21 mouse cellular contexts compared by ENCODE assay signal in the genomic region with DNA sequence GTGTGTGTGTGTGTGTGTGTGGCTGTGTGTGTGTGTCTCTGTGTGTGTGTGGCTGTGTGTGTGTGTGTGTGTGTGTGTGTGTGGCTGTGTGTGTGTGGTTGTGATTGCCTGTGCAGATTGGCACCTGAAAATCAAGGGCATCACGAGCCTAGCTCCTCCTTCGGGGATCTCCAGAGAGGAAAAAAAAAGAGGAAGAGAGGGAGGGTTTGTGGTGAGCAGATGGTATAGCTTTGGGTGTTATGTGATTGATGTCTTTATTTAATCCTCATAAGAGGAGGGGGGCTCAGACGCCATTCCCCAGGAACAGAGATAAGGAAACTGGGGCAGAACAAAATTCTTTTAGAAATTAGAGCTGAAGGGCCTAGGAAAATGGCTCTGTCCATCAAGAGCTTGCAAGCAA. TPM values are rescaled to one million over a fixed set of nuclear protein-coding genes. Genes with fewer than 3 reads are reported as not detected.
DNase-seq lines count a peak whose midpoint lies in the region; ATAC-seq and TF ChIP-seq lines count a peak whose summit lies in the region.
"Had no signal": no experiment of that assay in that cellular context is flagged by ENCODE, and none has a peak within 500 bp of the region (broad histone marks: within the 10 kb centered on the region; RNA-seq: fewer than 3 reads in every experiment).

No protein-coding gene starts in this region.

- no peak overlapping the region for H3K27ac ChIP-seq in hindbrain, postnatal 0 days
- H3K27ac ChIP-seq in hindbrain, embryonic 12.5 days = no peak overlapping the region
- H3K27ac ChIP-seq in forebrain, embryonic 14.5 days (ENCODE audit: low read depth, low read length) = no peak overlapping the region
- H3K27ac ChIP-seq in heart, embryonic 11.5 days (ENCODE audit: low read depth, low read length) = no peak overlapping the region
- H3K27ac ChIP-seq: embryonic facial prominence, embryonic 10.5 days; heart, embryonic 10.5 days; limb, embryonic 12.5 days; liver, embryonic 15.5 days; neural tube, embryonic 13.5 days had no signal

- H3K27me3 ChIP-seq in hindbrain, postnatal 0 days (ENCODE audit: insufficient read depth, low read length) = no peaks in the 10 kb centered on the region
- no peaks in the 10 kb centered on the region for H3K27me3 ChIP-seq in hindbrain, embryonic 12.5 days
- H3K27me3 ChIP-seq in forebrain, embryonic 14.5 days (replicated peaks; ENCODE audit: control insufficient read depth, insufficient read depth, low read length) = no peaks in the 10 kb centered on the region
- H3K27me3 ChIP-seq in heart, embryonic 11.5 days (ENCODE audit: control insufficient read depth, insufficient read depth, low read length) = no peaks in the 10 kb centered on the region
- H3K27me3 ChIP-seq: limb, embryonic 12.5 days; liver, embryonic 15.5 days; neural tube, embryonic 13.5 days had no signal

- H3K4me1 ChIP-seq in hindbrain, postnatal 0 days (ENCODE audit: insufficient read depth, low read length) = 0 out of 2 replicates have a peak, but pooled peaks cover 3% of the 10 kb centered on the region
- no peaks in the 10 kb centered on the region for H3K4me1 ChIP-seq in hindbrain, embryonic 12.5 days
- H3K4me1 ChIP-seq in forebrain, embryonic 14.5 days (ENCODE audit: control insufficient read depth, insufficient read depth, low read length) = peaks cover 3% of the 10 kb centered on the region; the same call in 1 of the 2 replicates
- H3K4me1 ChIP-seq in heart, embryonic 11.5 days (ENCODE audit: control insufficient read depth, insufficient read depth, low read length) = no peaks in the 10 kb centered on the region
- H3K4me1 ChIP-seq: limb, embryonic 12.5 days; liver, embryonic 15.5 days had no signal

- no peaks in the 10 kb centered on the region for H3K36me3 ChIP-seq in hindbrain, postnatal 0 days (ENCODE audit: insufficient read depth, low read length)
- no peaks in the 10 kb centered on the region for H3K36me3 ChIP-seq in hindbrain, embryonic 12.5 days
- H3K36me3 ChIP-seq in forebrain, embryonic 14.5 days (ENCODE audit: control insufficient read depth, insufficient read depth, low read length) = no peaks in the 10 kb centered on the region
- no peaks in the 10 kb centered on the region; the same call in 1 of the 2 replicates for H3K36me3 ChIP-seq in heart, embryonic 11.5 days (ENCODE audit: control insufficient read depth, insufficient read depth, low read length)
- H3K36me3 ChIP-seq: embryonic facial prominence, embryonic 10.5 days; heart, embryonic 10.5 days; limb, embryonic 12.5 days; liver, embryonic 15.5 days; neural tube, embryonic 13.5 days had no signal

- peak; percentile 31 for DNase-seq in hindbrain, postnatal 0 days (ENCODE audit: low spot score)
- peak; percentile 80 for DNase-seq in CD4-positive helper T cell, adult 2 months (ENCODE audit: low read depth, low spot score)
- peak; percentile 52 for DNase-seq in forebrain, embryonic 14.5 days (ENCODE audit: low spot score)
- DNase-seq in frontal cortex, postnatal 25 days (ENCODE audit: low spot score in 2 of 2) = no peak
- no peak for DNase-seq in heart, adult 9 months (ENCODE audit: low spot score in 2 of 2)
- DNase-seq: cerebellum, adult 9-10 months; heart, postnatal 36 days; kidney, postnatal 10 days; lung, postnatal 36 days; midbrain, embryonic 14.5 days; right cerebral cortex, adult 18-20 months had no signal

- ATAC-seq in hindbrain, postnatal 0 days = no peak
- ATAC-seq in hindbrain, embryonic 12.5 days (ENCODE audit: low FRiP score) = no peak
- ATAC-seq in forebrain, embryonic 14.5 days = no peak
- ATAC-seq in monocyte, adult 5-6 weeks (replicated peaks; ENCODE audit: insufficient number of reproducible peaks, low FRiP score, low TSS enrichment, poor library complexity, severe bottlenecking) = 0 out of 2 replicates have a peak, but pooled peaks have one; percentile 40
- ATAC-seq in heart, embryonic 11.5 days (replicated peaks; ENCODE audit: insufficient number of reproducible peaks, low FRiP score, low TSS enrichment) = no peak
- ATAC-seq: intestine, postnatal 0 days had no signal

- H3K4me3 ChIP-seq in hindbrain, postnatal 0 days (ENCODE audit: low read length) = no peak overlapping the region
- no peak overlapping the region for H3K4me3 ChIP-seq in hindbrain, embryonic 12.5 days
- H3K4me3 ChIP-seq in forebrain, embryonic 14.5 days (ENCODE audit: low read depth, low read length) = no peak overlapping the region
- no peak overlapping the region for H3K4me3 ChIP-seq in heart, embryonic 11.5 days (ENCODE audit: low read depth, low read length)
- H3K4me3 ChIP-seq: embryonic facial prominence, embryonic 10.5 days; heart, embryonic 10.5 days; limb, embryonic 12.5 days; liver, embryonic 15.5 days; neural tube, embryonic 13.5 days had no signal

- H3K9ac ChIP-seq in hindbrain, postnatal 0 days (replicated peaks; ENCODE audit: low read length) = no peak overlapping the region
- H3K9ac ChIP-seq in hindbrain, embryonic 12.5 days = no peak overlapping the region
- no peak overlapping the region for H3K9ac ChIP-seq in forebrain, embryonic 14.5 days (ENCODE audit: low read length)
- H3K9ac ChIP-seq in heart, embryonic 11.5 days (ENCODE audit: low read depth, low read length) = no peak overlapping the region
- H3K9ac ChIP-seq: limb, embryonic 12.5 days; liver, embryonic 15.5 days; neural tube, embryonic 13.5 days had no signal

- TF ChIP-seq CTCF in hindbrain, postnatal 0 days (IDR thresholded peaks at IDR 0.05; ENCODE audit: low read depth) = no peak

- no peaks in the 10 kb centered on the region for H3K9me3 ChIP-seq in hindbrain, postnatal 0 days (ENCODE audit: low read length)
- H3K9me3 ChIP-seq in hindbrain, embryonic 12.5 days (replicated peaks) = no peaks in the 10 kb centered on the region
- H3K9me3 ChIP-seq in forebrain, embryonic 14.5 days (replicated peaks; ENCODE audit: control insufficient read depth, low read length) = no peaks in the 10 kb centered on the region
- no peaks in the 10 kb centered on the region for H3K9me3 ChIP-seq in heart, embryonic 11.5 days (replicated peaks; ENCODE audit: control insufficient read depth, low read length)
- H3K9me3 ChIP-seq: embryonic facial prominence, embryonic 10.5 days; heart, embryonic 10.5 days; limb, embryonic 12.5 days; liver, embryonic 15.5 days; neural tube, embryonic 13.5 days had no signal

- no peak overlapping the region for H3K4me2 ChIP-seq in hindbrain, postnatal 0 days (ENCODE audit: low read depth, low read length)
- H3K4me2 ChIP-seq in hindbrain, embryonic 12.5 days (replicated peaks) = no peak overlapping the region
- no peak overlapping the region for H3K4me2 ChIP-seq in forebrain, embryonic 14.5 days (ENCODE audit: low read length)
- no peak overlapping the region for H3K4me2 ChIP-seq in heart, embryonic 11.5 days
- H3K4me2 ChIP-seq: limb, embryonic 12.5 days; liver, embryonic 15.5 days; neural tube, embryonic 13.5 days had no signal

- WGBS in hindbrain, postnatal 0 days = 40% methylated on average over 3 of the region's 3 CpGs
- 67% methylated on average over 3 of the region's 3 CpGs for WGBS in hindbrain, embryonic 12.5 days
- WGBS in forebrain, embryonic 14.5 days = 55% methylated on average over 3 of the region's 3 CpGs
- WGBS in heart, embryonic 11.5 days (ENCODE audit: insufficient replicate concordance) = 35% methylated on average over 3 of the region's 3 CpGs

RNA-seq across cellular contexts. Expression of gene Cd4, which starts 10.3 kb away (rescaled TPM):
- 0.05 TPM in 1 of 2 replicates, not detected in the other for total RNA-seq in hindbrain, postnatal 0 days (2014; rRNA removed)
- 0.13 and 0.18 TPM in 2 replicates for polyA plus RNA-seq in hindbrain, postnatal 0 days (2015; fragmentation: Nextera tagmentation; extraction: Ambion mirVana)
- 0.06 TPM in 1 of 2 replicates, not detected in the other for polyA plus RNA-seq in hindbrain, embryonic 12.5 days (2016; fragmentation: Nextera tagmentation; extraction: Ambion mirVana)
- polyA plus RNA-seq in forebrain, embryonic 14.5 days (2014; fragmentation: Nextera tagmentation; extraction: Ambion mirVana) = 0.29 and 0.38 TPM in 2 replicates
- total RNA-seq in monocyte, adult 5-6 weeks (2017) = 3.1 to 5.2 TPM (median 4.0 TPM) in 3 replicates
- not detected in 2 replicates for polyA plus RNA-seq in heart, embryonic 11.5 days (2014; fragmentation: Nextera tagmentation; extraction: Ambion mirVana)
- polyA plus RNA-seq: embryonic facial prominence, embryonic 10.5 days; neural tube, embryonic 13.5 days had no signal

RNA-seq across cellular contexts. Expression of gene Lag3, which starts 13.1 kb away (rescaled TPM):
- 1.8 and 2.2 TPM in 2 replicates for total RNA-seq in hindbrain, postnatal 0 days (2014; rRNA removed)
- 3.3 and 3.6 TPM in 2 replicates for polyA plus RNA-seq in hindbrain, postnatal 0 days (2015; fragmentation: Nextera tagmentation; extraction: Ambion mirVana)
- polyA plus RNA-seq in hindbrain, embryonic 12.5 days (2016; fragmentation: Nextera tagmentation; extraction: Ambion mirVana) = 1.9 and 2.1 TPM in 2 replicates
- polyA plus RNA-seq in forebrain, embryonic 14.5 days (2014; fragmentation: Nextera tagmentation; extraction: Ambion mirVana) = 1.2 and 2.7 TPM in 2 replicates
- total RNA-seq in monocyte, adult 5-6 weeks (2017) = 0.68 TPM in 1 of 3 replicates, not detected in the others
- polyA plus RNA-seq in heart, embryonic 11.5 days (2014; fragmentation: Nextera tagmentation; extraction: Ambion mirVana) = 1.1 and 1.3 TPM in 2 replicates

RNA-seq across cellular contexts. Expression of gene Ptms, which starts 21.5 kb away (rescaled TPM):
- total RNA-seq in hindbrain, postnatal 0 days (2014; rRNA removed) = 913 and 1,024 TPM in 2 replicates
- polyA plus RNA-seq in hindbrain, postnatal 0 days (2015; fragmentation: Nextera tagmentation; extraction: Ambion mirVana) = 767 and 773 TPM in 2 replicates
- polyA plus RNA-seq in hindbrain, embryonic 12.5 days (2016; fragmentation: Nextera tagmentation; extraction: Ambion mirVana) = 637 and 707 TPM in 2 replicates
- 479 and 481 TPM in 2 replicates for polyA plus RNA-seq in forebrain, embryonic 14.5 days (2014; fragmentation: Nextera tagmentation; extraction: Ambion mirVana)
- total RNA-seq in monocyte, adult 5-6 weeks (2017) = 89.3 to 145 TPM (median 115 TPM) in 3 replicates
- polyA plus RNA-seq in heart, embryonic 11.5 days (2014; fragmentation: Nextera tagmentation; extraction: Ambion mirVana) = 138 and 158 TPM in 2 replicates

RNA-seq across cellular contexts. Expression of gene Mlf2, which starts 32.8 kb away (rescaled TPM):
- 639 and 964 TPM in 2 replicates for total RNA-seq in hindbrain, postnatal 0 days (2014; rRNA removed)
- 618 and 628 TPM in 2 replicates for polyA plus RNA-seq in hindbrain, postnatal 0 days (2015; fragmentation: Nextera tagmentation; extraction: Ambion mirVana)
- 462 and 488 TPM in 2 replicates for polyA plus RNA-seq in hindbrain, embryonic 12.5 days (2016; fragmentation: Nextera tagmentation; extraction: Ambion mirVana)
- 470 and 520 TPM in 2 replicates for polyA plus RNA-seq in forebrain, embryonic 14.5 days (2014; fragmentation: Nextera tagmentation; extraction: Ambion mirVana)
- 46.8 to 65.2 TPM (median 56.4 TPM) in 3 replicates for total RNA-seq in monocyte, adult 5-6 weeks (2017)
- 326 and 347 TPM in 2 replicates for polyA plus RNA-seq in heart, embryonic 11.5 days (2014; fragmentation: Nextera tagmentation; extraction: Ambion mirVana)

RNA-seq across cellular contexts. Expression of gene Gpr162, which starts 34.6 kb away (rescaled TPM):
- 193 and 194 TPM in 2 replicates for total RNA-seq in hindbrain, postnatal 0 days (2014; rRNA removed)
- 30.1 and 31.9 TPM in 2 replicates for polyA plus RNA-seq in hindbrain, postnatal 0 days (2015; fragmentation: Nextera tagmentation; extraction: Ambion mirVana)
- polyA plus RNA-seq in hindbrain, embryonic 12.5 days (2016; fragmentation: Nextera tagmentation; extraction: Ambion mirVana) = 11.3 and 12.7 TPM in 2 replicates
- polyA plus RNA-seq in forebrain, embryonic 14.5 days (2014; fragmentation: Nextera tagmentation; extraction: Ambion mirVana) = 11.0 and 13.0 TPM in 2 replicates
- 0.38 TPM in 1 of 3 replicates, not detected in the others for total RNA-seq in monocyte, adult 5-6 weeks (2017)
- 0.69 and 0.80 TPM in 2 replicates for polyA plus RNA-seq in heart, embryonic 11.5 days (2014; fragmentation: Nextera tagmentation; extraction: Ambion mirVana)
- total RNA-seq: gastrocnemius, adult 8-10 months had no signal

Comparison
In these comparisons a context has a peak if more than half of its experiments do, and no peak if none do; other contexts are left out.
1. DNase-seq: peak in hindbrain, postnatal 0 days (single experiment), CD4-positive helper T cell, adult 2 months (single experiment) and forebrain, embryonic 14.5 days (single experiment); none in frontal cortex, postnatal 25 days (0 of 2) and heart, adult 9 months (0 of 2).